Mouse (Mus musculus): ENCODE data around the gene Faf1. TPM values are rescaled to one million over a fixed set of nuclear protein-coding genes. Genes with fewer than 3 reads are reported as not detected.
A peak's percentile ranks its signal among the peaks of the same experiment; 100 is the strongest.

Gene Faf1
- polyA plus RNA-seq, 1 experiment: 2.0 TPM

GRCm38 (mm10) chr4:109981083-109981870, 304.9 kb downstream of the Faf1 start:
- Histone ChIP-seq H3K9me3 (peaks cover 18% of the 10 kb centered on the region), H3K4me1 (peaks cover 76% of the 10 kb centered on the region), H3K4me3 (replicated peaks) (no peak overlapping the region), H3K36me3 (replicated peaks; ENCODE audit: low read length) (no peaks in the 10 kb centered on the region), H3K27me3 (replicated peaks) (peaks cover 99% of the 10 kb centered on the region)
- TF ChIP-seq GATA1 (IDR thresholded peaks at IDR 0.05; ENCODE audit: borderline replicate concordance, low read length) (no peak), FLI1 (IDR thresholded peaks at IDR 0.05; ENCODE audit: low read length) (no peak)

GRCm38 (mm10) chr4:109981871-109982680, 305.7 kb downstream of the Faf1 start:
- Histone ChIP-seq H3K4me3 (replicated peaks) (peak overlapping the region; percentile 83), H3K27me3 (replicated peaks) (peaks cover 99% of the 10 kb centered on the region), H3K4me1 (peaks cover 69% of the 10 kb centered on the region), H3K9me3 (0 out of 2 replicates have a peak, but pooled peaks cover 11% of the 10 kb centered on the region), H3K36me3 (replicated peaks; ENCODE audit: low read length) (no peaks in the 10 kb centered on the region)
- no peak for TF ChIP-seq FLI1 (IDR thresholded peaks at IDR 0.05; ENCODE audit: low read length)
- no peak for TF ChIP-seq GATA1 (IDR thresholded peaks at IDR 0.05; ENCODE audit: borderline replicate concordance, low read length)

- peak overlapping the region; percentile 83 for H3K4me3 ChIP-seq (replicated peaks)
- peaks cover 66% of the 10 kb centered on the region for H3K4me1 ChIP-seq
- H3K9me3 ChIP-seq: 0 out of 2 replicates have a peak, but pooled peaks cover 5% of the 10 kb centered on the region
- H3K36me3 ChIP-seq (replicated peaks; ENCODE audit: low read length): no peaks in the 10 kb centered on the region
- H3K27me3 ChIP-seq (replicated peaks): peaks cover 99% of the 10 kb centered on the region
- TF ChIP-seq GATA1 (IDR thresholded peaks at IDR 0.05; ENCODE audit: borderline replicate concordance, low read length) (no peak), FLI1 (IDR thresholded peaks at IDR 0.05; ENCODE audit: low read length) (no peak)
These were observed 306.4 kb downstream of the Faf1 start for GRCm38 (mm10) chr4:109982681-109983265.

GRCm38 (mm10) chr4:109983281-109984001, 307.1 kb downstream of the Faf1 start:
- H3K4me1 ChIP-seq: peaks cover 66% of the 10 kb centered on the region
- peaks cover 98% of the 10 kb centered on the region for H3K27me3 ChIP-seq (replicated peaks)
- no peak for TF ChIP-seq GATA1 (IDR thresholded peaks at IDR 0.05; ENCODE audit: borderline replicate concordance, low read length)
- no peak for TF ChIP-seq FLI1 (IDR thresholded peaks at IDR 0.05; ENCODE audit: low read length)
- H3K9me3 ChIP-seq: 0 out of 2 replicates have a peak, but pooled peaks cover 5% of the 10 kb centered on the region
- H3K4me3 ChIP-seq (replicated peaks): peak overlapping the region; percentile 70
- no peaks in the 10 kb centered on the region for H3K36me3 ChIP-seq (replicated peaks; ENCODE audit: low read length)

- no peak for TF ChIP-seq GATA1 (IDR thresholded peaks at IDR 0.05; ENCODE audit: borderline replicate concordance, low read length)
- TF ChIP-seq FLI1 (IDR thresholded peaks at IDR 0.05; ENCODE audit: low read length): no peak
- H3K36me3 ChIP-seq (replicated peaks; ENCODE audit: low read length): no peaks in the 10 kb centered on the region
- 0 out of 2 replicates have a peak, but pooled peaks cover 5% of the 10 kb centered on the region for H3K9me3 ChIP-seq
- peaks cover 70% of the 10 kb centered on the region for H3K4me1 ChIP-seq
- H3K27me3 ChIP-seq (replicated peaks): peaks cover 98% of the 10 kb centered on the region
- H3K4me3 ChIP-seq (replicated peaks): peak overlapping the region; percentile 59
These were observed 307.6 kb downstream of the Faf1 start for GRCm38 (mm10) chr4:109984011-109984411.

GRCm38 (mm10) chr4:109984496-109985423, 308.4 kb downstream of the Faf1 start:
- peaks cover 96% of the 10 kb centered on the region for H3K27me3 ChIP-seq (replicated peaks)
- no peak overlapping the region for H3K4me3 ChIP-seq (replicated peaks)
- TF ChIP-seq FLI1 (IDR thresholded peaks at IDR 0.05; ENCODE audit: low read length) (no peak), GATA1 (IDR thresholded peaks at IDR 0.05; ENCODE audit: borderline replicate concordance, low read length) (no peak)
- H3K9me3 ChIP-seq: 0 out of 2 replicates have a peak, but pooled peaks cover 4% of the 10 kb centered on the region
- H3K36me3 ChIP-seq (replicated peaks; ENCODE audit: low read length): no peaks in the 10 kb centered on the region
- peaks cover 68% of the 10 kb centered on the region for H3K4me1 ChIP-seq

- Histone ChIP-seq H3K4me1 (peaks cover 60% of the 10 kb centered on the region), H3K36me3 (replicated peaks; ENCODE audit: low read length) (no peaks in the 10 kb centered on the region), H3K4me3 (replicated peaks) (no peak overlapping the region), H3K27me3 (replicated peaks) (peaks cover 93% of the 10 kb centered on the region), H3K9me3 (no peaks in the 10 kb centered on the region)
- no peak for TF ChIP-seq GATA1 (IDR thresholded peaks at IDR 0.05; ENCODE audit: borderline replicate concordance, low read length)
- no peak for TF ChIP-seq FLI1 (IDR thresholded peaks at IDR 0.05; ENCODE audit: low read length)
These were observed 309.2 kb downstream of the Faf1 start for GRCm38 (mm10) chr4:109985424-109986172.

GRCm38 (mm10) chr4:109986301-109986700, 309.9 kb downstream of the Faf1 start:
- Histone ChIP-seq H3K9me3 (no peaks in the 10 kb centered on the region), H3K27me3 (replicated peaks) (peaks cover 89% of the 10 kb centered on the region), H3K4me3 (replicated peaks) (no peak overlapping the region), H3K4me1 (peaks cover 60% of the 10 kb centered on the region), H3K36me3 (replicated peaks; ENCODE audit: low read length) (no peaks in the 10 kb centered on the region)
- TF ChIP-seq GATA1 (IDR thresholded peaks at IDR 0.05; ENCODE audit: borderline replicate concordance, low read length) (no peak), FLI1 (IDR thresholded peaks at IDR 0.05; ENCODE audit: low read length) (no peak)

All from megakaryocyte, embryonic 14.5 days (primary cell).